Mouse (Mus musculus) 3T3-L1 (cell line): ENCODE data around the gene 1190007I07Rik.
A peak's percentile ranks its signal among the peaks of the same experiment; 100 is the strongest.

Source experiments
- DNase-seq: peaks from one replicate; pipeline ENCODE4 v3.0.0-alpha.2; 2015; ENCODE audit warnings: low read depth, low spot score

1190007I07Rik gene

DNA sequence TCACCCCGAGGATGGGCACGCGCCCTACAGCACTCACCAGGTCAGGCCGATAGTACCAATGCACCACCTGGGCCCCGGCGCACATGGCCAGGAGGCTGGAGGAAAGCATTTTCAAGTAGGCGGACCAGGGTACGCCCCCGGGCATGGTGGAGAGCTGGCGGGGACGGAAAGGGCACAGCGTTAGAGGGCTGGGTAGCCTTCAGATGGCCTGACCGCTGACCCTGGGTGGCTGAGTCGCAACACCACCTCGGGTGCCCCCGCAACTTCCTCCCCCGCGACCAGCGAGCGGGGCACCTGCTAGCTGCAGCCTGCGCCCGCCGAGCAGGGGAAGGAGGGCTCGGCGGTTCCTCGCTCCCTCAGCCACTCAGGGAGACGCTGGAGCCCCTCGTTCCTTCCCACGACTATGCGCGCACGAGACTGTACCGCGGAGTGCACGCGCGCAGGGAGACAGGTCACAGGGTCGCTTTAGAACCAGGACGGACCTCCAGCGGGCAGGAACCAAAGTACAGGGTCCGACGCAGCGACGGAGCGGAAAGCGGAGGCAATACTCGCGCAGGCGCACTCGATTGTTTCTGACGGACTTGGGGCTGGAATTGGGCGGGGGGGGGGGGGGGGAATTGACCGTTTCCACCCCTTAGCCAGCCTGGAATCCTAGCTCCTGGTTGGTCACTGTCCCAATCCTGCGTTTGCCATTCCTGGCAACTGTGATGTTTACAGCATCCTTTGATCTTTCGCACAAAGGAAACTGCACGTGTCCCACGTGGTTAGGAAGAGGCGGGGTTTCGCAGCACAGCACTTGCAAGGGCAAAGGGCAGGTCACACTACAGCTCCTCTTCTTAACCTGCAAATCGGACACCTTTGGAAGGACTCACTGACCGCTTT, at the start of gene 1190007I07Rik:
Gene 1190007I07Rik (minus strand): TSS at position 558 of the 882 bp plus-strand sequence.
- DNase-seq, result peak; percentile 84

DNA sequence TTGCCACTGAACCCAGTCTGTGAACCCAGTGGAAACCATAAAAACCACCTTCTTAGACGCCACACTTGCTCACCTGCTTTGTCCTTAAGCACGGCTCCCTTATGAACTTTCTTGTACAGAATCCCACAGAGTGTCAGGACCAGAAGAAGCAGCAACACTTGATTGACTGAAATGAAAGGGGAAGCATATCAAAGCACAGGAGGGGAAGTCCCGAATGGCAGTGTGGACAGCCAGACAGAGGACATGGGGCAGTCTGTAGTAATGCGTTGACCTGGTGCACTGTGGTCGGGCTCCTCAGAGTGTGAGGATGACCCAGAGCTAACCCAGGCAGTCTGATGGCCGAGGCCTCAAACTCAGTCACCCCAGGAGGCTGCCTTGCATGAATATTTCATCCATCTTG, 47.2 kb upstream of the 1190007I07Rik start:
- DNase-seq, result no peak

DNA sequence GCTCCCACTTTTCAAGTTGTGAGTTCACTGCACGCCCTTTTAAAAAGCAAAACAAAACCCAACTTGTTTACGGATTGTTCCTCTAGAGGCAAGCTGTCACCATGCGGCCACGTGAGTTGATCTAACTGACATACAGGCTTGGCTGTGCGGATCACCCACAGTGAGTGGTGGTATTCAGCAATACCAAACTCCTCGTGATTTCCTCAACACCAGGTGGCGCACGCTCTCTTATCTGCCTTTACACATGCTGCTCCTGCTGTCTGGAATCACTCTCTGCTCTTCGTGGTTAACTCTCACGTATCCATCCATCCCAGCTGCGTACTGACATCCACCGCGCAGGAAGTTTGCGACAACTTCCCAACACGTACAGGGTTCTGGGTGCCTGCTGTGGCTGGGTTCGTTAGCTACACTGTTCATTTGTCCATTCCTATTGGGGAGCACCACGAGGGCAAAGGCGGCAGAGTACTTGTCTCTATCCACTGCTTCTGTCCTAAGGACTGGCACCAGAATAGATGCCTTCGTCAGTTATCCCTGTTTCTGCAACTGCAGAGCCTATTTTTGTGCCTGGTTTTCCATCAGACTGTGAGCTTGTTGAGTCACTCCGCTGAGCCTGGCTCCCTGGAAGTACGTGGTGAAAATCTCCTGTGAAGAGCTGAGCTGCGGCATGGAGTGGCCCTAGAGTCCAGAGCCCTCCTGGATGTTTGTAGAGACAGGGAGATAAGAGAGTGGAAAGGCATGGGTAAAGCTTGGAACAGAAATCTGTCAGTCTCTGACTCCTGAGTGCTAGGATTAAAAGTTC, 43.6 kb upstream of the 1190007I07Rik start:
- DNase-seq, result peak; percentile 93

DNA sequence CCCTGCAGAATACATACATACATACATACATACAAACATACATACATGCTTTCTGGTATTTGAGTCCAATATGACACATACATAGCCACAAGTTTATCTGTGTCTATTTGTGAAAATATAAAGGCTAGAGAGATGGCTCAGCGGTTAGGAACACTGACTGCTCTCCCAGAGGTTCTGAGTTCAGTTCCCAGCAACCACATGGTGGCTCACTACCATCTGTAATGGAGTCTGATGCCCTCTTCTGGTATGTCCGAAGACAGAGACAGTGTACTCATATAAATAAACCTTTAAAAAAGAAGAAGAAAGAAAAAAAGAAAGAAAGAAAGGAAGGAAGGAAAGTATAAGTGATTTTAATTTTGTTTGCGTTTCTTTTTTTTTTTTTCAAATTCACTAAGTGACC, 42.9 kb upstream of the 1190007I07Rik start:
- no peak for DNase-seq

DNA sequence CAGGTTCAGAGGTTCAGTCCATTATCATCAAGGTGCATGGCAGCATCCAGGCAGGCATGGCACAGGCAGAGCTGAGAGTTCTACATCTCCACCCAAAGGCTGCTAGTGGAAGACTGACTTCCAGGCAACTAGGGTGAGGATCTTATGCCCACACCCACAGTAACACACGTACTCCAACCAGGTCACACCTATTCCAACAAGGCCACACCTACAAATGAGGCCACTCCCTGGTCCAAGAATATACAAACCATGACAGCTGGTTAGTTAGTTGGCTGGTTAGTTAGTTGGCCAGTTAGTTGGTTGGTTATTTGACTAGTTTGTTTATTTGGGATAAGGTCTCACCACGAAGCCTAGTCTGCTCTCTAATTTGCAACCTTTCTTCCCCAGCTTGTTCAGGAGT, 40.3 kb upstream of the 1190007I07Rik start:
- no peak for DNase-seq

DNA sequence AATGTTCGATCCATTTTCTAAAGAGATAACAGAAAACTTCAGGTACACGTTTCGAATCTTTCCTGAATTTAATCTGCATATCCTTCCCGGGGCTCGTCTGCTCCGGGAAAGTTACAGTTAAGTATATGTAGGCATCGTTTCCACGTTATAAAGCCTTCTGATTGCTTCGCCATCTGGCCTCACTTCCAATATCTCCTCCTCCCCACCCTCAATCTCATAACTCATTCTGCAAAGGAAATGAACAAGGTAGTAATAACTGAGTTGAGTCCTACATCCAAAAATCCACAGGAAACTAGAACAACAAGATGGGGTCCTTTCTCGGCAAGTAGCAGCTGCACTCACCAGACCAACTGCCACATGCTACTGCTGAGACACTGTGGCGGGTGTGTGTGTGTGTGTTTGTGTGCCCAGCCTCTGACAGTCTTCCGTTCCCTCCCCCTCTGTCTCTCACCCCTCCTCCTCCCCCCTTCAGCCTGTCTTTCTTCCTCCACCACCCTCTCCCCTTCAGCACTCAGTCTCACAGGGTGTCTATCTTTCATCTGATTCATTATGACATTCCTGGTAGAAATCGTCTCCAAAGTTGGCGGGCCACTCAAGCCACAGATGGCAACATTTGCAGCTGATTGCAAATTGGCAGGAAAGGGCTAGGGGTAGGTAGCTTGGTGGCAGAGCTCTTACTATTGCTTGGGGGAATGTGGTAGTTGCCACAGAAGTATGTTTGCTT, 39.4 kb upstream of the 1190007I07Rik start:
- DNase-seq, result no peak

DNA sequence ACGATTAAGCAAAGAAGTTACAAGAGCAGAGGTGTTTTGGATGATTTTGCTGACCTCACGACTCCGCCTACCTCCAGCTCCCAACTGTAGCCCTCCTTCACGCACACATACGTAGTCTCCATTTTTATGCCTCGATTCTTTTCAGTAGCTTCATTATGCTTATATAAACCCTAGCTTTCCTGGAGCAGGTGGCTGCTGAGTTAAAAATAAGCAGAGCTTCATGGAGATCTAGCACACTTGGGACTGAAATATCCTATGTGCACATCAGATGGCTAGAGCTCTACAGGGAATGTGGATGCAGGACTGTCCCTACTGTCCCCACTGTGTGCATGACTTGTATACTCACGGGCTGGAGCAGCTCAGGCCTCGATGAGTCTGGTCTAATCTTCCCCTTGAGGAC, 38.8 kb upstream of the 1190007I07Rik start:
- no peak for DNase-seq

DNA sequence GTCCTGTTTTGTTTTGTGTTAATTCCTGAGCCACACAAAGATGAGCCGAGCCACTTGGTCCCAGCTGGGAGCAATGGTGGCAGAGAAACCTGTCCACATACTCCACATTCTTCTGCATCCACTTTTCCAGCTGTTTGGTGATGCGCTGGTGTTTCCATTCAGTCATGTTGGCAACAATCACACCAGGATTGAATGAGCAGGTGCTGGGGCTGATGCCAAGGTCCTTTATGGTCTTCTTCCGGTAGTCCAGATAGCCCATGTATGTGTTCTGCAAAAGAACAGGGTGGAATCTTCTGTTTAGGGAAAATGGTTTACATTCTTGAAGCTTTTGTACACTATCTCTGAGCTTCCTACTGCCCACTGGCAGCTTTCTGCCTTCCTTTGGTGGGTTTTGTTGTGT, 31.6 kb upstream of the 1190007I07Rik start:
- no peak for DNase-seq

DNA sequence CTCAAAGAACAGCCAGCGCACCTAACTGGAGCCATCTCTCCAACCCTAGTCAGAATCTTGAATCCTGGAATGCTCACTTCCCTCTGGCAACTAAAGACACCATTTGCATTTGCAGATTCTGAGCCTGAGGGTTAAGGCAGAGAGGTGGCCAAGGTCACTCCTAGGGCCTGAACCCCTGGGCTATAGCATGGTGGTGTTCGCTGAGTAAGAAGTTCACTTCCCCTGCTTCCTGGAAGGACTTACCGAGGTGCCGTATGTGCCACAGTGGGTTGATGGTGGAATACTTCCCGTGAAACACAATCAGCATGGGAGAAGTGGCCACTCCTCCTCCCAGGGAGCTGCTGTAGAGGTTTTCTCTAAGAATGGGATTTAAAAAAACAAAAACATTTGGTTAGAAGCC, 29.6 kb upstream of the 1190007I07Rik start:
- no peak for DNase-seq

DNA sequence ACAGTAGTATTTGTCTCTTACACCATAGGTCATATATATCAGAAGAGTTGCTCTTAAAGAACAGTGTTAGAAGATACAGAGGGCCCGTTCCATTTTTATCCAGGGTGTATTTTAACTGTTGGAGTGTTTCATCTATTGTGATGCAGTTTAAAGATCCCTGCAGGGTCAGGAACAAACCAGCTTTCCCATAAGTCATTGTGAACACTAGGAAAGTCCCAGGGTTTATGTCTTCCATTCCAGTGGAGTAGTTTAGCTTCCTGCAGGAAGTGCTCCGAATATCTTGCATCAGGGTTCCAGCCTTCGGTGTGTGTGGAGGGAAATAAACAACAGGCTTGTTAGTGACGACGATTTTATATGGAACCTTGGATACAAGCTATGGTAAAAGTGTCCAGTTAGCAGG, 28.2 kb upstream of the 1190007I07Rik start:
- DNase-seq, result no peak

DNA sequence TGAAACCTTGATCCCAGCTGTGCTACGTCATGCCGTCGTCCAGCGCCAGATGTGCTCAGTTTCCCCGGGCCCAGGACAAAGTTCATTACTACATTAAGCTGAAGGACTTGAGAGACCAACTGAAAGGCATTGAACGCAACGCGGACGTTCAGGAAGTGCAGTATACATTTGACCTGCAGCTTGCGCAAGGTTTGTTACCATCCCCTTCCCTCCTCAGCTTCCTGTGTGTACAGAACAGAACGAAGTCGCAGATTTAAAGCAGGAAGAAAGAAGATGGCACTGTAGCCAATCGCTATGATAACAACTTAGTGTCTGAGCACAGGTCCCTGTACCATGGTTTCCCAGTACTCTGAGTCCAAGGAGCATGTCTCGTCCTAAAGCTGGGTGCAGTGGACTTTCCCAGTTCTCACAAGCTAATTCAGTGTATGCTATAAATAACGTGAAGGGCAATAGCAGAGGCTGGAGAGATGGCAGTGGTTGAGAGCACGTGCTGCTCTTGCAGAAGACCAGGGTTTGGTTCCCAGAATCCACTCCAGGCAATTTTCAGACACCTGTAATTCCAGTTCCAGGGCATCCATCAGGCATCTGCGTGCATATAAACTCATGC, 24.3 kb upstream of the 1190007I07Rik start:
- no peak for DNase-seq

DNA sequence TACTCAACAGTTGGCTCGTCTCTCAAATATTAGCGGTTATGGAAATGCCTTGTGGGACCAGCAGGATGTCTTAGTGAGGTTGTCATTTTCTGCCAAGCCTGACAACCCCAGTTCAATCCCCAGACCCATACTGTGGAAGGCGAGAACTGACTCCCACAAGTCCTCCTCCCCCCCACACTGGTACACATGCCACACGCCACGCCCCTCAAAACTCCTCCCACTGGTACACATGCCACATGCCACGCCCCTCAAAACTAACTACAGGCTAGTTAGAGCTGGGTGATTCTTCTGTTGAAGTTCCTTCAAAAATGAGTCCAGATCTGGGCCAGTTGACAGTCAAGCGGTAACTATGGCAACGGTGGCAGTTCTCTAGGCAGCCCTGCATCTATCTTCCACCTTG, 23.1 kb upstream of the 1190007I07Rik start:
- no peak for DNase-seq

DNA sequence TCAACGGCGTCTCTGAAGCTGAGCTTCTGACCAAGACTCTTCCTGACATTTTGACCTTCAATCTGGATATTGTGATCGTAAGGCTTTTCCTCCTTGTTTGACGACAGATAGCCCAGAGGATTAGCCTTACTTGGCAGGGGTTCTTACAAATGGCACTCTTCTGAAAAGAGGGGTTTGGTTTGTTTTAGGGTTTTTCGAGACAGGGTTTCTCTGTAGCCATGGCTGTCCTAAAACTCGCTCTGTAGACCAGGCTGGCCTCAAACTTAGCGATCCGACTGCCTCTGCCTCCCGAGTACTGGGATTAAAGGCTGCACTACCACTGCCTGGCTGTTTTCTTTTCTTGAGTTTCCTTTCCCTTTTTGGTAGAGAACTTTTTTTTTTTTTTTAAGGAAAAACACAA, 18.5 kb upstream of the 1190007I07Rik start:
- DNase-seq, result no peak

DNA sequence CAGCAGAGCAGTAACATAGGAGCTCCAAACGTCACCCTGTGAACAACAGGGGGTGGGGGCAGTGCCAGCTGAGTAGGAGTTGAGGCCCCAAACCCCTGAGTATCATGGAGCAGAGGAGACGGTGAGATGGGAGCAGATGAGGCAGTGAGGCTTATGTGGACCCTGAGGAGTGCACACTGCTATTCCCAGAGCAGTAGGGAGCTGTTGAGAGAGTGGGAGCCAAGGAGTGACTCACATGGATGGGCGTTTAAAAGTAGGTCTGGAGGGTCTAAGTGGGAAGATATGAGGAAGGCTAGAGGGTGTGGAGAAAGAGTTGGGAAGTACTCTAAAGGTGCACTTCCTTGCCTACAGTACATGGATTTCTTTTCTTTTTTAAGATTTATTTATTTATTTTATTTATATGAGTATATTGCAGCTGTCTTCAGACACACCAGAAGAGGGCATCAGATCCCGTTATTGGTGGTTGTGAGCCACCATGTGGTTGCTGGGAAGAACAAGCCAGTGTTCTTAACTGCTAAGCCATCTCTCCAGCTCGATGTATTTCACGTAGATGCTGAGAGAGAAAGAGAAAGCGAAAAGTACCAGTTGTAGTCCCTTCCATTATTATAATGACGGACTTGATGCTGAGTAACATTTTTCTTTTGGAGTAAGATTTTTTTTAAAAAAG, 16.1 kb upstream of the 1190007I07Rik start:
- DNase-seq, result peak; percentile 27

DNA sequence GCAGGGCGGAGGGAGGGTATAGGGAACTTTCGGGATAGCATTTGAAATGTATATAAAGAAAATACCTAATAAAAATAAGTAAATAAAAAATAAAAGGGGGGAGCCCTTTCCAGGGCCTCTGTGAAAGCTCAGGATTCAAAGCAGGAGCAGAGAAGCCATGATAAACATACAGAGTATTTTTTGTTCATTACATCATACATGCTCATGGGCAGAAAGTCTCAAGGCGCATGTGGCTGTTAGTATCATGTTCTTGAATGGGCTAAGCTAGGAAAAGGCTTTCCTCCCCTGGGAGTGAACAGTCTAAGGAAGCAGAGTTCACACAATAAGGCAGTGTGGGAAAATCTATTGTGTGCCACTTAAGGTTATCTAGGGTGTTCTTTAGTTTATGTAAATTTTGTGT, 13.3 kb upstream of the 1190007I07Rik start:
- DNase-seq, result peak; percentile 18

DNA sequence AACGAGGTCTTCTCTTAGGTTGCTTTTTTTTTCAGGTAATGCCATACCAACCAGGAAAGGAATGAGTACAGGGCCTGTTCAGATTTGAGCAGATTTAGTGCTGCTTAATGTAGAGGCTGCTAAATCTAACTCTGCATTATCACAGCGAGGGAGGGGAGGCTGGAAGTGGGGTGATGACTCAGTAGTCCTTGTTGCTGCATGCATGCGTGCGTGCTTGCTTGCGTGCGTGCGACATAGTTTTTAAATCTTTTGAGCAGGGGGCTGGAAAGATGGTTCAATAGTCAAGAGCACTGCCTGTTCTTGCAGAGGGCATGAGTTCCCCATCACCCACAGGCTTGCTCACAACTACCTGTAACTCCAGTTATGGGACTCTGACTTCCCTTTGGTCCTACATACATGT, 11.3 kb upstream of the 1190007I07Rik start:
- DNase-seq, result no peak

DNA sequence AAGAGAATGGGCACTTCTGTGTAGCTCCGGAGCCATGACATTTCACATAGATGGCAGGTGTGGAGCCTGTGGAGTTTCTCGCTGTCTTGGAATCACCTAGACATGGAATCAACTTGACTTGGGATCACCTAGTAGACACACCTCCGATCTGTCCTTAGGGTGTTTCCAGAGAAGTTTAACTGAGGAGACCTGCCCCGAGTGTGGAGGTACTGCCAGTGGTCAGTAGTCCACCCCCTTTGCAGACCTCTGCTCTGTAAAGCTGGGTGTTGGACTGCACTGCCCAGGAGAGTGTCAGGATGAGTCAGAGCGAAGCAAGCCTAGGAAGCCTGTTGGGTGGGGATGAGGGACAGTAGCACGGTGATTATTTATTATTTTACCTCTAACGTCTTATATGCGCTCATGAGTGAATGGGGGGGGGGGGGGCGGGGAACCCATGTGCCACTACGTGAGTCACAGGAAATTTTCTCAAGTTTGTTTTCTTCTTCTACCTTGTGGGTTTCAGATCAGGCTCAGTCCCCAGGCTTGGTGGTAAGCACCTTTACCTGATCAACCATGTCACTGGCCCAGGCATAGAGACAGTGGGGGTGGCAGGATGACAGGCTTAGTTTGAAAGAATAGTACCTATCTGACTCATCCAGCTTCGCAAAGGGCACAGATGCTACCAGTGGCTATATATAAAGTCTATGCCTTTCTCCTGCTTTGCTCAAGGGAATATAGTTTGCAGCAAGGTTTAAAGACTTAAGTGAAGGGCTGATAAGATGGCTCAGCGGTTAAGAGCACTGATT, 9.7 kb upstream of the 1190007I07Rik start:
- no peak for DNase-seq

DNA sequence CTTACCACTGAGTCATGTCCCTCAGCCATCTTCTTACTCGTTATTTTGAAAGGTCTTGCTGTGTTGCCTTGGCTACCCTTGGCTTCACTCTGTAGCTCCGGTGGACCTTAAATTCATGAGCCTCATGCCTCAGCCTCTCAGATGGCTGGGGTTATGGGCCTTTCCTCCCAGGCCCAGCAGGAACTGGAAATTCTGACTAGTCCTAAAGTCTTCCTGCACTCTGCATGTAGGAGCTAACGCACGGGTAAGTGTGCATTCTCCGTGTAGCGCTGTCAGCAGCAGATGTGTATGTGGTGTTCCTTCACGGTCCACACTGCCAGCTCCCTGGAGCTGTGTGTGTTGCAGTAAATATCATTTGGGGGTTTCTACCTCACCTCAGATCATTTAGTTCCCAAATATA, 8.1 kb upstream of the 1190007I07Rik start:
- peak; percentile 26 for DNase-seq

DNA sequence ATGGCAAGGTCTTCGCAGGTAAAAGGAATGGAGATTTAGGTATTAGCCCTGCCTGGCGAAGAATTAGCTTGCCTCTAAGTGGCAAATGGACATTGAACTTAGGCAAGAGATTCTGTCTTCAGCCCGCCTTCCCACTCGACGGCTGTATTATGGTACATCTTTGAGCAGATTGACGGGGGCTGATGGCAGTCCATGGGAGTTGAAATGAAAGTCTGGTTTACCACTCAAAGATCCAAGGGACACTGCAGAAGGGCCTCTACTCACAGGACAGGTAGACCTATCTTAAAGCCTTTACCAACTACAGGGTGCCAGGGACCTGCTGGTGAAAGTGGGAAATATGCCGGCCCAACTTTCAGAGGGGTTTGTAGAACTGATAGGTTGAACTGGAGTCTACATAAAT, 7.5 kb upstream of the 1190007I07Rik start:
- DNase-seq, result no peak

DNA sequence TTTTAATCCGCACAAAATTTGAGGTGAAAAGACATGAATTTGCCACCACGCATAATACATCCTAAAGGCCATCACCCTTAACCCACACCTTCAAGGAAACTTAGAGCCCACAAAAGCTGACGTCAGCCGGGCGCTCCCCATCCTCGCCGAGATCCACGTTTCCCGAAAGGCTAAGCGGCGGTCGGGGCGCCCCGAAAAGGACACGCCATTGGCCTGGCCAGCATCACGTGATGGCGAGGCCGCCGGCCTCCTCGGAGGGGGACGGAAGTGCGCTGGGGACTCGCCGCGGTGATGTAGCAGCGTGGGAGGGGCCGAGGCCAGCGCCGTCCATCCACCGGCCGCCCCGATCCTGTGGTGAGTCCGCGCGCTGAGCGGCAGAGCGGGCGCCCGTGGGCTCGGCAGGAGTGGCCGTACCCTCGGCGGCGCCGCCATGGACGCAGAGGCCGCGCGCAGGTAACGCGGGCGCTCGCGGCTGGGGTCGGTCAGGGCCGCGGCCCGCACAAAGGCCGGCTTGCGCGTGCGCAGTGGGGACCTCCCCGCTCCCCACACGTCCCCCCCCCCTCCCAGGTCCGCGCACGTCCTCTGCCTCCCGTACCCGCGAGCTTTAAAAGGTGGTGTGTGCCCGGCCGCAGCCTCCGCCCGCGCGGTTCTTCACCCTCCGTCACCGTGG, 6.7 kb upstream of the 1190007I07Rik start, which contains the start of gene Tdg:
Gene Tdg (plus strand): TSS at position 243 of the 670 bp plus-strand sequence.
- peak; percentile 89 for DNase-seq
